Mouse (Mus musculus): ENCODE measurements at regions not wholly inside any gene's neighbourhood (a gene's known extent, or its start where the extent isn't known, plus 50 kb on each side); places are given as distances from the start of the nearest gene placed in this dataset.

GRCm38 (mm10) chr15:93988367-93988766, 392.7 kb upstream of the Prickle1 start:
- TF ChIP-seq CTCF (IDR thresholded peaks at IDR 0.05; ENCODE audit: low read depth) (no peak), EP300 (IDR thresholded peaks at IDR 0.05; ENCODE audit: low read depth) (no peak)
